Mouse (Mus musculus) liver, embryonic 15.5 days (tissue): ENCODE results near the gene Dusp22. TPM values are rescaled to one million over a fixed set of nuclear protein-coding genes. Genes with fewer than 3 reads are reported as not detected.

Experiments used
- ATAC-seq: fragments of 200-750 bp; cut with Nextera tagmentation; 2 replicates; pipeline ENCODE4 v1.8.0; 2017; ENCODE audit warnings: moderate number of reproducible peaks, mild to moderate bottlenecking, moderate library complexity; ENCODE audit not compliant: insufficient read depth
- H3K27ac ChIP-seq: fragments of 300-500 bp; sonication (generic); replicated peaks from 2 replicates; pipeline ENCODE4 v1.5.1; 2015; ENCODE audit warnings: mild to moderate bottlenecking, inconsistent platforms
- H3K27me3 ChIP-seq: fragments of 300-500 bp; sonication (generic); 2 replicates; pipeline ENCODE4 v1.6.1; 2015; ENCODE audit warnings: mild to moderate bottlenecking, inconsistent platforms
- H3K36me3 ChIP-seq: fragments of 300-500 bp; sonication (generic); replicated peaks from 2 replicates; pipeline ENCODE4 v1.6.1; 2015; ENCODE audit warnings: moderate library complexity, mild to moderate bottlenecking, inconsistent platforms
- H3K4me1 ChIP-seq: fragments of 300-500 bp; sonication (generic); replicated peaks from 2 replicates; pipeline ENCODE4 v1.6.1; 2015; ENCODE audit warnings: inconsistent platforms
- H3K4me2 ChIP-seq: fragments of 300-500 bp; sonication (generic); 2 replicates; pipeline ENCODE4 v1.6.1; 2015; ENCODE audit warnings: moderate library complexity, mild to moderate bottlenecking, inconsistent platforms
- H3K4me3 ChIP-seq: fragments of 300-500 bp; sonication (generic); replicated peaks from 2 replicates; pipeline ENCODE4 v1.5.1; 2015; ENCODE audit warnings: mild to moderate bottlenecking, inconsistent platforms
- H3K9ac ChIP-seq: fragments of 300-500 bp; sonication (generic); 2 replicates; pipeline ENCODE4 v1.6.1; 2015; ENCODE audit warnings: moderate library complexity, mild to moderate bottlenecking, inconsistent platforms
- H3K9me3 ChIP-seq: fragments of 300-500 bp; sonication (generic); replicated peaks from 2 replicates; pipeline ENCODE4 v1.6.1; 2016; ENCODE audit warnings: inconsistent platforms
- WGBS: fragments of 180-500 bp; shearing (Covaris S2); methylation state at CpG from one replicate; pipeline ENCODE4 v1.1.7; 2015; ENCODE audit warnings: mixed read lengths; ENCODE audit not compliant: insufficient replicate concordance; 5-methylcytosine and 5-hydroxymethylcytosine counted together
- polyA plus RNA-seq: library from polyadenylated mRNA; unstranded; fragments of >200 nt; fragmentation: Nextera tagmentation; extraction: Ambion mirVana; gene quantifications from 2 replicates; pipeline ENCODE4 v1.2.1, GENCODE M21; 2015

Dusp22 gene
- polyA plus RNA-seq, 1 experiment from 2014 or later: 7.9 TPM

DNA sequence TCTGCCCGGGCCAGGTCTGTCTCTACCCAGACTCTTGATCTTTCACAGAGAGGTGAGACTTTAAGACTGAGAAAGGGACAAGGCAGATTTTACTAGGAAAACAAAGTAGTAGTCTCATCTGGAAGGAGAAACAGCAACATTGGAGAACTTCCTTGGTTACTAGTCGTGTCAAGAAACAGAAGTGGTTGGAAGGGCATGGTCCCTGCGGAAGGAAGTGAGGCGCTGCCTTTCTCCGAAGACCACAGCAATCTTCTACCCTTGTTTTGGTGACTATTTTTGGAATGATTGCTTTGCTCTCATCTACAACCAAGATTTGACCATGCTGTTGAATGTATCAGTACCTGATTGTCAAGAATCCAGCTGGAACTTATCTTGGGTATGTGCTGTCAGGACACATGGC is 38.1 kb downstream of the Dusp22 start:
- Histone ChIP-seq H3K4me2 (no peak overlapping the region), H3K27me3 (no peaks in the 10 kb centered on the region), H3K9ac (no peak overlapping the region), H3K27ac (no peak overlapping the region), H3K4me1 (no peaks in the 10 kb centered on the region), H3K36me3 (no peaks in the 10 kb centered on the region), H3K4me3 (no peak overlapping the region), H3K9me3 (no peaks in the 10 kb centered on the region)
- 36% methylated on average over 5 of the region's 5 CpGs for WGBS
- ATAC-seq: no peak

DNA sequence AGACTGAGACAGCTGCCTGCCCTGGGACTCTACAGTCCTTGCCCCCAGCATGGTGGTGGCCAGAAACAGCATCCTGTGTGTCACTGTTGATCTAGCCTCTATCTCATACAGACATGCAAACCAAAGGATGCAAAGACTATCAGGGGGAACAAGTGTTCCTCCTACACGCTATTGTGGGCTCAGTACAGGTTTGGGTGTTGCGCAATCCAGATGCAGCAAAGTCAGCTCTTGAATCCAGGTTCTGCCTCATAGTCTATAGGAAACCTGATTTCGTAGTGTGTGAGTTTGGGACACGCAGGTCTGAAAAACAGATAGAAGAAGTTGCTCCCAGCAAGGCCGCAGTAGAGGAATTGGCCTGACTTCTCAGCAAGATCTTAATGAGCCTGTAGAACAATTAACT is 42.9 kb downstream of the Dusp22 start:
- H3K27ac ChIP-seq: no peak overlapping the region
- 60% methylated on average over 5 of the region's 5 CpGs for WGBS
- no peaks in the 10 kb centered on the region for H3K4me1 ChIP-seq
- no peaks in the 10 kb centered on the region for H3K36me3 ChIP-seq
- no peak overlapping the region for H3K4me2 ChIP-seq
- no peaks in the 10 kb centered on the region for H3K27me3 ChIP-seq
- ATAC-seq: no peak
- H3K9ac ChIP-seq: no peak overlapping the region
- H3K4me3 ChIP-seq: no peak overlapping the region
- H3K9me3 ChIP-seq: no peaks in the 10 kb centered on the region

DNA sequence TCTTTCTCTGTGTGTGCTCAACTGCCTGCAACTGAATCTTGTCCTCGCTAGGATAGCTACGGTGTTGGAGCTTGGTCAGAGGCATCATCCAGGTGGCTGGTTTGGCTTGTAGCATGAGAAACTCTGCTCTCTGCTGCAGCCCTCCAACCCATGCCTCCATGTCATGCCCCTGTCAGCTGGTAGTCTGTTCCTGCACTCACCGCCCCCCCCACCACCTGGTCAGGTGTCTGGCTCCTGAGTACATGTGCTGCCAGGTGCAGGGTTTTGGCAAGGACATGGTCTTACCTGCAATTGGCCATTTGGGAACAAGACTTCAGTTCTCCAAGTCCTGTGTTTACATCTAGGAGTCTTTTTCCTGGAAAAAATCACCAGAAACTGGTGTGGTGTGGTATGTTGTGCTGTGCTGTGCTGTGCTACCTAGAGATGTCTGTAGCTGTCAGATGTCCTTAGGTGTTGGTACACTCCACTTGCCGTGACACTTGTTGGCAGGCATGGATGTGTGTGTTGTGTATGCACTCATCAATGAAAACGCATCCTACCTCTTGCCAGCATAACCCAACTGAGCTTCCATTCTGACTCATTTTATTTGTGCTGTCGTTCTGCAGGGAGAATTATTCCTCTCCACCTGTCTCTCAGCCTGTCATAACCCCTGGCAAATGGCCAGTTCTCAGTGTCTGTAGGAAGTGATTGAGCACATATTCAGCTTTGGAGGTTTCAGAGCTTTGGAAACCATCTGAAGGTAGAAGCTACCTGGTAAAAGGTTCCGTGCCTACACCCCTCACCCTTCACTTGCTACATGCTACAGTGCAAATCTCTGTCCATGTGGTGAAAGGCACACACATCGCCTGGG is 44.7 kb downstream of the Dusp22 start:
- Histone ChIP-seq H3K36me3 (no peaks in the 10 kb centered on the region), H3K27me3 (no peaks in the 10 kb centered on the region), H3K4me2 (no peak overlapping the region), H3K4me1 (no peaks in the 10 kb centered on the region), H3K9ac (no peak overlapping the region), H3K9me3 (no peaks in the 10 kb centered on the region), H3K4me3 (no peak overlapping the region), H3K27ac (no peak overlapping the region)
- 55% methylated on average over 8 of the region's 8 CpGs for WGBS
- ATAC-seq: no peak

DNA sequence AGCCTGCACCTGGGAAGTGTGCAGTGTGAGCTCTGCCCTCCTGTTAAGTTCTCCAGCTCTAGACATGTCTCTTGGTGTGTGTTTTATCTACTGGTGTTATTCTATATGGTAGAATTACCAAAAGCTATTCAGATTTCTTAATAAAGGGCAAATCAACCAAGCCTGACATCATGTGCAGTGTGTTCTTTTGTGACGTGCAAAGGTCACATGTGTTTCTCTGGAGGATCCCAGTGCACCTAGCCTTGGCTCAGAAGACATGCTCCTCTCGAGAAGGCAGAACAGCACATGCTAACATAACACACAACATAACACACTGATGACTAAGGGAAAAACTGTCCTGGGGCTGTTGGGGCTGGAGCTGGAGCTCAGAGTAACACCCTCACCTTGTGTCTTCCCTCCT is 51.3 kb downstream of the Dusp22 start:
- no peak for ATAC-seq
- Histone ChIP-seq H3K27ac (no peak overlapping the region), H3K27me3 (no peaks in the 10 kb centered on the region), H3K4me2 (no peak overlapping the region), H3K9ac (no peak overlapping the region), H3K4me3 (no peak overlapping the region), H3K9me3 (no peaks in the 10 kb centered on the region), H3K36me3 (no peaks in the 10 kb centered on the region), H3K4me1 (no peaks in the 10 kb centered on the region)
- WGBS: 47% methylated on average over 2 of the region's 2 CpGs

DNA sequence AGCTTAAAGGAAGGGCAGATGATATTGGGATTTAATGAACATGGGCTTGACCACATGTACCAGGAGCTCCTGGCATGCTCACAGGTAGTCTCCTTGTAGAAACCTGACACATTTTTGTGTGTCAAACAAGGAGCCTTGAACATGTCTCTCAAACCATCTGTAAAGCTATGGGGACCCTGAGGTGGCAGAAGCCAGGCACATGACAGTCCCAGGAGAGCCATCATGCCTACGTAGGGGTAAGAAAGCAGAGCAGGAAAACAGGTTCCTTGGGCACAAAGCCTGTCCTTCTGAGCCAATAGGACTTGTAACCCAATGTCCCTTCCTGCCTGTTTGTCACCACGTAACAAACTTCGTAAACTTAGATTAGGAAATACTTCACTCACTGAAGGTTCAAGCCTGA is 51.9 kb downstream of the Dusp22 start:
- WGBS: 68% methylated on average over 3 of the region's 3 CpGs
- Histone ChIP-seq H3K27ac (no peak overlapping the region), H3K4me3 (no peak overlapping the region), H3K4me2 (no peak overlapping the region), H3K27me3 (no peaks in the 10 kb centered on the region), H3K4me1 (no peaks in the 10 kb centered on the region), H3K36me3 (no peaks in the 10 kb centered on the region), H3K9me3 (no peaks in the 10 kb centered on the region), H3K9ac (no peak overlapping the region)
- ATAC-seq: no peak

DNA sequence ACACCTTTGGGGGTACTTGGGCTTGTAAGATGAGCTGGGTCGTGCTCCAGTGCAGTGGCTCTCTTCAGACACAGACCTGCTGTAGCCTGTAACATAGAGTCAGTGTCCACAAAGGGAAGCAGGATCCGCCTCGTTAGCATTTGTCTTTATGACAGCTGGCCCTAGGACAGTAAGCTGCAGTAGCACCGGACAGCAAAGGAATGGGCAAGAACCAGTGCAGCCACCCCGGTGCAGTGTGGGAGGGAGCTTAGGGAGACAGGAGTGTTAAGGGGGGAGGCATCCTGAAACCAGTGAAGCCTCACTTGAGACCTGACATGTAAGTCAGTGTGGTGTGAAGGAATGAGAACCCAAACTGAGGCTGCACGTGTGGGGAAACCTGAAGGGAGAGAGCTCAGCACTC is 52.5 kb downstream of the Dusp22 start:
- no peak overlapping the region for H3K9ac ChIP-seq
- H3K36me3 ChIP-seq: no peaks in the 10 kb centered on the region
- no peak overlapping the region for H3K4me2 ChIP-seq
- H3K4me3 ChIP-seq: no peak overlapping the region
- H3K9me3 ChIP-seq: no peaks in the 10 kb centered on the region
- H3K27me3 ChIP-seq: no peaks in the 10 kb centered on the region
- H3K4me1 ChIP-seq: no peaks in the 10 kb centered on the region
- H3K27ac ChIP-seq: no peak overlapping the region
- WGBS: 69% methylated on average over 6 of the region's 6 CpGs
- ATAC-seq: no peak

DNA sequence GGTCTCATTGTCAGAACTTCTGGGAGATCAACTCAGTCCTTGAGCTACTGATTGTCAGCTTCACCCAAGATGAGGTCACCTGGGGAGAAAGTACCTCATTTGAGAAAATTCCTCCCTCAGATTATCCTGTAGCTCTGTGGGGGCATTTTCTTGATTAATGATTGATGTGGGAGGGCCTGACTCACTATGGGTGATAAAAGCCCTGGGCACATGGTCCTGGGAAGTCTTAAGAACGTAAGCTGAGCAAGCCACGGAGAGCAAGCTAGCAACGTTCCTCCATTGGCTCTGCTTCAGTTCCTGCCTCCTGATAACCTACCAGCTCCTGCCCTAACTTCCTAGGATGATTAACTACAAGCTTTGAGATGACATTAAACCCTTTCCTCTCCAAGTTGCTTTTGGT is 53.8 kb downstream of the Dusp22 start:
- no peak overlapping the region for H3K4me2 ChIP-seq
- WGBS: 49% methylated on average over 3 of the region's 3 CpGs

DNA sequence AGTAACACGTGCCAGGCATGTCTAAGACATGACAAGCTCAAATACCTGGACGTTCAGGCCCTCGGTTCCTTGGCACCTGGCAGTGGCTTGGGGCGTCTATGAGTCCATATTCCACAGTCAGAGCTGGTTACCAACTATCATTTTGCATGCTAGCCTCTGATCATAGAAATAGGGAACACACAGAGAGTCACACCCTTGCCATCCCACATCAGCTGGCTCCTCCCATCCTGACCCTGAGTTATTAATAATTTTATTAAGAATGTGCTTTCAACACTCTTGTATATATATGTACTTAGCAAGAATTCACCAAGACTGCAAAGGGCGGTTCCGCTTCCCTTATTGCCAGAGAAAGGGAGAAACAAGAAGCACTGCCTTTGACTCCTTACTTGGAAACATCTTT is 54.8 kb downstream of the Dusp22 start:
- 68% methylated on average over 6 of the region's 6 CpGs for WGBS
- H3K4me3 ChIP-seq: no peak overlapping the region
- no peak overlapping the region for H3K4me2 ChIP-seq
- H3K36me3 ChIP-seq: no peaks in the 10 kb centered on the region
- no peaks in the 10 kb centered on the region for H3K27me3 ChIP-seq
- ATAC-seq: no peak
- H3K4me1 ChIP-seq: no peaks in the 10 kb centered on the region
- no peaks in the 10 kb centered on the region for H3K9me3 ChIP-seq
- H3K9ac ChIP-seq: no peak overlapping the region
- no peak overlapping the region for H3K27ac ChIP-seq

More for the DNA sequence above, 53.8 kb downstream of the Dusp22 start:
- no peak for ATAC-seq
- H3K27ac ChIP-seq: no peak overlapping the region
- H3K4me1 ChIP-seq: no peaks in the 10 kb centered on the region
- no peaks in the 10 kb centered on the region for H3K36me3 ChIP-seq
- no peaks in the 10 kb centered on the region for H3K9me3 ChIP-seq
- no peak overlapping the region for H3K4me3 ChIP-seq
- H3K9ac ChIP-seq: no peak overlapping the region
- H3K27me3 ChIP-seq: no peaks in the 10 kb centered on the region

DNA sequence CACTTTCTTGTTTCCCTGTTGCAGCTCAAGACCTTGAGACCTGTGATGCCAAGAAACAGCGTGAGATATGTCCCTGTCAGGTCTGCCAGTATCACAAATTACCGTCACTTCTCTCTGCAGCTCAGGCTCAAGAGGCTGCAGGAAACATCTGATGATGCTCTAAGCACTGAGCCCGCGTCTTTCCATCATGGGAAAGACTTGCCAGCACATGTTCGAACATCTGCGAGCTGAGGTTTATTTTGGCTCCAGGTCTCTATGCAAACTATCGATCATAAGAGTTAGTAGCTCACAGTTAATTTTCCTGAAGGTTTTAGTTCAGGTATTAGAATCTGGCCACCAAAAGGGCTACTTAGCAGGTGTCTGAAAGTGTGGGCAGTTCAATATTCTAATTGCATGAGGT is 55.3 kb downstream of the Dusp22 start:
- H3K36me3 ChIP-seq: no peaks in the 10 kb centered on the region
- H3K27me3 ChIP-seq: no peaks in the 10 kb centered on the region
- H3K4me1 ChIP-seq: no peaks in the 10 kb centered on the region
- no peak for ATAC-seq
- H3K9me3 ChIP-seq: no peaks in the 10 kb centered on the region
- no peak overlapping the region for H3K9ac ChIP-seq
- H3K4me3 ChIP-seq: no peak overlapping the region
- no peak overlapping the region for H3K27ac ChIP-seq
- no peak overlapping the region for H3K4me2 ChIP-seq
- 72% methylated on average over 7 of the region's 7 CpGs for WGBS

DNA sequence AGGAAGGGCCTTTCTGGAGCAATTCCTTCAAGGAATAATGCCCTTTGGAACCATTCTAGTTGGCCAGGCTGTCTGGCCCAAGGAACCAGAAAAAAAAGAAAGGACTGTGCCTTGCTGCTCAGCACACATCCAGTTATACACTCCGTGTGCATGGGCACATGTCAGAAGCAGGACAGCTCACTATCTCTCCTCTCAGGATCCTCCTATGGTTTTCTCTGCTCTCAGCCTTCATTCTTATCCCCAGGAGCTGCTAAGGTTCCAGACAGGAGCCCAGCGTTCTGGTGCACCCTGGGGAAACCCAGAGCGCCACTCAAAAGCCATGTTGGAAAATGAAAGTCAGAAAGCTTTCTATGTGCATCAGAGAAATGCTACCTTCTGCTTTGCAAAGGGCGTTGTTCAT is 55.8 kb downstream of the Dusp22 start:
- Histone ChIP-seq H3K27ac (no peak overlapping the region), H3K27me3 (no peaks in the 10 kb centered on the region), H3K4me1 (no peaks in the 10 kb centered on the region), H3K9me3 (no peaks in the 10 kb centered on the region), H3K4me3 (no peak overlapping the region), H3K4me2 (no peak overlapping the region), H3K9ac (no peak overlapping the region), H3K36me3 (no peaks in the 10 kb centered on the region)
- no peak for ATAC-seq
- 51% methylated on average over 4 of the region's 4 CpGs for WGBS

DNA sequence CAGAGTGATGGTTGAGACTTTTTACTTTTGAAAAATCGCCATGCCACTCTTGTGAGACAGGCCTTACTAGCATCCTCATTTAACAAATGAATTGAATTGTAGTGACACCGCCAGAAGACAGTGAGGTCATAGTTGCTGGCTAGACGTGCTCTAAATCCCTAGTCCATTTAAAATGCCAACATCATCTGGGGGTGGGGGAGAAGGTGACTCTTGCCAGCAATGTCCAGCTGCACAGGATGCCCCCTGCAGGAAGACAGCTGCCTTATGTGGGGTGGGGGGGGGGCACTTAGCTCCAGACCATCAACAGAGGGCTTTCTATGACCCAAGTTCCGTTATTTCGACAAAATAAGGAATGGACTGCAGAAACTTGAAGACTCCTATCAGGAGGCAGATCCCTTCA is 56.8 kb downstream of the Dusp22 start:
- ATAC-seq: no peak
- no peaks in the 10 kb centered on the region for H3K27me3 ChIP-seq
- no peaks in the 10 kb centered on the region for H3K36me3 ChIP-seq
- H3K4me2 ChIP-seq: no peak overlapping the region
- WGBS: 48% methylated on average over 5 of the region's 5 CpGs
- H3K9me3 ChIP-seq: no peaks in the 10 kb centered on the region
- H3K27ac ChIP-seq: no peak overlapping the region
- H3K4me1 ChIP-seq: no peaks in the 10 kb centered on the region
- no peak overlapping the region for H3K9ac ChIP-seq
- no peak overlapping the region for H3K4me3 ChIP-seq

DNA sequence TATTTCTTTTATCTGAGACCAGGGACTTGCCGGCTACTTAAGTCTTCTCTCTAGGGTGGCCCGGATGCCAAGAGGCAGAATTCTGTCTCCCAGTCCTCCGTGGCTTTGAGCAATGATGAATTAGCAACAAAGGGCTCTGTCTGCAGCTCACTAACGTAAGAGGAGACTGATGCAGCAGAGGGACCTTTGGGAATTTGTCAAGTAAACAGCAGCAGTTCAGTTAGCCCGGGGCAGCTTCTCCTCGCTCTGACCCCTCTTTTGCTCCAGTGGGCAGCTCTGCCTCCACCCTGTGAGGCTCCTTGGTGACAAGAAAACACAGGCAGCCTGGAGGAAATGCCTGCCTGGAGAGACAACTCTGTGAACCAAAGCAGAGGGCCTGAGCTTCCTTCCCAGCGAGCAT is 62.8 kb downstream of the Dusp22 start:
- Histone ChIP-seq H3K9me3 (no peaks in the 10 kb centered on the region), H3K27ac (no peak overlapping the region), H3K9ac (no peak overlapping the region), H3K4me3 (no peak overlapping the region), H3K27me3 (no peaks in the 10 kb centered on the region), H3K4me1 (no peaks in the 10 kb centered on the region), H3K36me3 (no peaks in the 10 kb centered on the region), H3K4me2 (no peak overlapping the region)
- 28% methylated on average over 7 of the region's 7 CpGs for WGBS
- ATAC-seq: no peak
